Mouse (Mus musculus): ENCODE data around the gene Zfp639.
A peak's percentile ranks its signal among the peaks of the same experiment; 100 is the strongest.

Gene Zfp639

GRCm38 (mm10) chr3:32500346-32500745 is 9.7 kb upstream of the Zfp639 start:
- DNase-seq (ENCODE audit: low read depth in 1 of 2, low spot score in 2 of 2): no peak

- DNase-seq (ENCODE audit: low read depth in 1 of 2, low spot score in 2 of 2): no peak
Measured at GRCm38 (mm10) chr3:32505841-32506240, 4.2 kb upstream of the Zfp639 start.

GRCm38 (mm10) chr3:32506366-32507225 is 3.5 kb upstream of the Zfp639 start:
- DNase-seq (ENCODE audit: low read depth in 1 of 2, low spot score in 2 of 2): no peak

- DNase-seq (ENCODE audit: low read depth in 1 of 2, low spot score in 2 of 2): peak; percentile 12 to 37
Measured at GRCm38 (mm10) chr3:32508666-32509324, 1.3 kb upstream of the Zfp639 start.

DNA sequence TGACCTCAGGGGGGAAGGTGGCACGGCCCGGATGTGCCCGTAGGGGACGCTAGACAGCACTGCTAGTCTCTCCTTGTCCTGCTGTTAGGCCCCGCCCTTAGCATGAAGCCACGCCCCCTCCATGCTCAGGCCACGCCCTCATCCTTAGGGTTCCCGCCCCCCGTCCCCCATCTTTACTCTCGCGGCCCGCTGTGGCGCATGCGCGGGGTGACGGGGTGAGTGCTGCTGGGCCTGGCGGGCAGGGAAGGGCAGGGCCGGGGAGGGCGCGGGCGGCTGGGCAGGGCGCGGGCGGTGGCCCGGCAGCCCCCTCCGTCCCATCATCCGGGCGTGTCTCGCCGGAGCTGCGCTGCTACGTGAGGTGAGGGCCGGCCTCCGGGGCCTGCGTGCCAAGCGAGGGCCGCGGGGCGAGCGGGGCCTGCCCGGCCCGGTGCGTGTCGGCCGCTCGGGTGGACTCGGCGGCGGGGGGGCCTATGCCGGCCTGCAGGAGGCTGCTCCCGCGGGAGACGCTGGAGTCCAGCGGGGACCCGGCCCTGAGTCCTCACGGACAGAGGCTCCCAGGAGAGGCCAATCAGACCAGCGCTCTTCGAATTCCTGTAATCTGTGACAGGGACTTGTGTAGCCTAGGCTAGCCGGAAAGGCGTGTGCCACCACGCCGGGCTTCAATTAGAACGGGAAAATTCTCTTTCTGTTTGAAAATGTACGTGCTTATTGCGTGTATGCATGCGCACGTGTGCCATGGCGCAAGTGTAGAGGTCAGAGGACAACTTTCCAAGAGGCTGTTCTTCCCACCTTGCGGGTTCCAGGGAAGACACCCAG is 524 bp downstream of the Zfp639 start:
- DNase-seq (ENCODE audit: low read depth in 1 of 2, low spot score in 2 of 2): peak; percentile 95 to 96

- DNase-seq (ENCODE audit: low read depth in 1 of 2, low spot score in 2 of 2): no peak
Measured at GRCm38 (mm10) chr3:32511191-32511550, 1.1 kb downstream of the Zfp639 start.

DNA sequence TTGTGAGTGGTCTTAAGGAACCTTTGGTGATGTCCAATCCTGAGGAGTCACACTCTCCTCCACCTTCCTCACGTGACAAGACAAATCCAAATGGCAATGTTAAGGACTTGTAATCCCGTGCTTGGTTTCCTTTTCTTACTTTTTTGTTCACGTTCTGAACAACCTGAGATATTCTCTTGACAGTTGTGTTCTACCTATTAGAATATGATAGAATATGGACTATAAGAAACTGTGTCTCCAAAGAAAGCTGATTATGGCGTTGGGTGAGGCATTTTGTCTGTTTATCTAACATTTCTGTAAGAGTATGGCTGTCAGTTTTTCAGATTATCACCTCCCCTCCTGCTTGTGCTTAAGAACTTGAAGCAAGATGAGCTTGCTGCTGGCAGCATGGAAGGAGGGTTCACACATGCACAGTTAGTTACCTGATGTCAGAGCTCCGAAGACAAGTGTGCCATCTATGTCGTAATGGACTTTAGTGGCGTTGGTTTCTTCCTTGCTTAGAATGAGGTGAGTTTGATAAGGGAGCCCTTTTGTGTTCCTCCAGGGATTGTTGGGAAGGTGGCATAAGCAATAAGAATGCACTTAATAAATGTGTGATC is 2.7 kb downstream of the Zfp639 start:
- DNase-seq (ENCODE audit: low read depth in 1 of 2, low spot score in 2 of 2): no peak

- DNase-seq (ENCODE audit: low read depth in 1 of 2, low spot score in 2 of 2): no peak
Measured at GRCm38 (mm10) chr3:32513528-32513927, 3.5 kb downstream of the Zfp639 start.

- no peak for DNase-seq (ENCODE audit: low read depth in 1 of 2, low spot score in 2 of 2)
Measured at GRCm38 (mm10) chr3:32527181-32527580, 17.1 kb downstream of the Zfp639 start.

- DNase-seq (ENCODE audit: low read depth in 1 of 2, low spot score in 2 of 2): peak; percentile 71 to 84
Measured at GRCm38 (mm10) chr3:32529303-32529898, 19.3 kb downstream of the Zfp639 start, which contains the start of gene Mfn1. Gene Mfn1 (plus strand): TSS chr3:32529465.

GRCm38 (mm10) chr3:32530041-32530440 is 20.0 kb downstream of the Zfp639 start:
- DNase-seq (ENCODE audit: low read depth in 1 of 2, low spot score in 2 of 2): no peak

GRCm38 (mm10) chr3:32535692-32536091 is 25.6 kb downstream of the Zfp639 start:
- DNase-seq (ENCODE audit: low read depth in 1 of 2, low spot score in 2 of 2): no peak

DNA sequence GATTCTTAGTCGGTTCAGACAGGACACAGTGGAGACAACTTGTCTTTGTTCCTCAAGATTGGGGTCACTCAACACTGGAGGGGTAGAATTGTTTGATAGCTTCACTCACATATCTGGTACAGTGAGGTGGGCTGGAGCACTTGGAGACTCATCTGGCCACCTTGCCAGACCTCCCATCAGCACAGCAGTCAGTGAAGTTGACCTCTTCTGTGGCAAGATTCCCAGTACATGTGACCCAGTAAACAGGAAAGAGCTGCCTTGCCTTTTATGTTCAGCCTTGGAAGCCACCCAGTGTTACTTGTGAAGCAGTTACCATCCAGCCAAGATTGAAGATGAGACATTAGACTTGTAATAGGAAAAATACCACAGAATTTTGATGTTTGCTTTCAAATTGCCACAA is 27.5 kb downstream of the Zfp639 start:
- no peak for DNase-seq (ENCODE audit: low read depth in 1 of 2, low spot score in 2 of 2)

DNA sequence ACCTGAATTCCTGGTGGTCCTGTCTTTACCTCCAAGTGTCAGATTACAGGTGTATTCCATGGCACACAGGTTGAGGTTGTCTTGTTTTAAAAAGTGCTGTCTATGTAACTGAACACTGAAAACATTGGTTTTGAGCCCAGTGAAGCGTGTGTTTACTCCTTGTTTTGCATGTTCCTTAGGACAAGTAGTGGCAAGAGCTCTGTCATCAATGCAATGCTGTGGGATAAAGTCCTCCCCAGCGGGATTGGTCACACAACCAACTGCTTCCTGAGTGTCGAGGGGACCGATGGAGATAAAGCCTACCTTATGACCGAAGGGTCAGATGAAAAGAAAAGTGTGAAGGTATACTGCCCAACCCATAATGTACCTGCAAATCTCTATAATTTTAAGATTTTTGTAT is 28.0 kb downstream of the Zfp639 start:
- DNase-seq (ENCODE audit: low read depth in 1 of 2, low spot score in 2 of 2): no peak

- no peak for DNase-seq (ENCODE audit: low read depth in 1 of 2, low spot score in 2 of 2)
Measured at GRCm38 (mm10) chr3:32553061-32553460, 43.0 kb downstream of the Zfp639 start.

DNA sequence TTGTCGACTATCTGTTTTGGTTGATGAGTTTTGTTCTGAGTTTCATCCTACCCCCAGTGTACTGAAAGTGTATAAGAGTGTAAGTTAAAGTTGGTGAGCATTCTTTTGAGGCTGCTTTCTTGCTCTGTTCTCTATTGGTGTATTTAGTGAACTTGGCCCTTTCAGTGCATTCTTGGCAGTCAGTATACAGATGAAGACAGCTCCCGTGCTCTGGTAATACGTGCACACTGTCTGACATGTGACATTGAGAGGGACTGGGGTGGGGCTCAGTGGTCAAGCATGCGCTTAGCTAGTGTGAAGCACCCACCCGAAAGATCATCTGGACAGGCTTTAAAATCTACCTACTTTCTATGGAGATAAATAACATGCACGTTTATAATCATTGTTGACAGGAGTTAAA is 53.3 kb downstream of the Zfp639 start:
- no peak for DNase-seq (ENCODE audit: low read depth in 1 of 2, low spot score in 2 of 2)

Measured in monocyte, adult 2 months (primary cell).